Mouse (Mus musculus): ENCODE measurements around the gene Fer1l5.

DNA sequence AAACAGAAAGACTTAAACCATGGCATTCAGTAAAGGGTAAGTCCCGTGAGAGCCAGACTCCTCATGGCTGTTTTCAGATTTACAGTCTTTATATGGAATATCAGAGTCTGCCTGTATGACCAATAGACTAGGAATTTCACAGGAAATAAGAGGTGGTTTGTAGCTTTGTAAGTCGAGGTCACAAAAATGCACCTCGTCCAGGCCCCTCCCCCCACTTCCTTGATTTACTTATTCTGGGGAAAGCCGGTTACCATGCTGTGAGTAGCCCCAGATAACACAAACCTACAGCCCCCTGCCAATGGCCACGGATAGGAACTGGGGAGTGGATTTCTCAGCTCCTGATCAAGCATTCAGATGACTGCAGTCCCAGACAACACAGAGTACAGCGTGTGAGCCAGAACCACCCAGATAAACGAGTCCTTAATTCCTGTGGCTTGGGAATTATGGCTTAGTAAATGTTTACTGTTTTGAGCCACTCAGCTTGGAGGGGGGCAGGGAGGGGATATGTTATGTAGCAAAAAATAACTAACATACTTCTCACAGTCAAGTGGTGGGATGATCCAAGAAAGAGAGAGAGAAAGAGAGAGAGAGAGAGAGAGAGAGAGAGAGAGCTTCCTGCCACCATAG, 85.4 kb downstream of the Fer1l5 start:
- TF ChIP-seq POLR2A (IDR thresholded peaks at IDR 0.05; ENCODE audit: insufficient read depth, low read depth, low read length) (no peak), CTCF (IDR thresholded peaks at IDR 0.05) (no peak), EP300 (IDR thresholded peaks at IDR 0.05; ENCODE audit: insufficient read depth, low read depth, low read length) (no peak)
